Mouse (Mus musculus) heart, postnatal 0 days (tissue): ENCODE measurements around the gene Trank1.

Source experiments
- CTCF ChIP-seq: IDR thresholded peaks from 2 replicates; pipeline ENCODE4 v1.5.1; 2016; ENCODE audit warnings: antibody characterized with exemption, control low read depth, low read depth
- EP300 ChIP-seq: IDR thresholded peaks from 2 replicates; pipeline ENCODE4 v1.6.1; 2016; ENCODE audit warnings: antibody characterized with exemption, low read depth

DNA sequence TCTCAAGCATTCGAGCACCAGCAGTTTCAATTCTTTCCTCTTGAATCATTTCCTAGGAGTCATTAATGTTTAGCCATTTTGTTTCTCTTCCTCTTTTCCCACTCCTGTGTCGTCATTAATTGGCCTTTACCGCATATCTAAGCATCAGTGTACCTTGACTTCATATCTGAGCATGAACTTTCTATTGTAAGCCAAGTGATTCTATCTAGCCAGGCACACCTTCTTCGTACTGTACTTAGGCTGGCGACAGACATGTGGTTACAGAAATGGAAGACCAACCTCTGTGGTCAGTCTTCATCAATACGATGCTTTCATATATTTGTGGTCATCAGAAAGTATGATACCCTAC, 93.5 kb downstream of the Trank1 start:
- TF ChIP-seq CTCF (no peak), EP300 (no peak)
